Mouse (Mus musculus) heart, postnatal 0 days (tissue): ENCODE measurements at regions not wholly inside any gene's neighbourhood (a gene's known extent, or its start where the extent isn't known, plus 50 kb on each side); places are given as distances from the start of the nearest gene placed in this dataset.

Experiments
- CTCF ChIP-seq: IDR thresholded peaks from 2 replicates; pipeline ENCODE4 v1.5.1; 2016; ENCODE audit warnings: antibody characterized with exemption, control low read depth, low read depth
- EP300 ChIP-seq: IDR thresholded peaks from 2 replicates; pipeline ENCODE4 v1.6.1; 2016; ENCODE audit warnings: antibody characterized with exemption, low read depth

- TF ChIP-seq EP300: no peak
- TF ChIP-seq CTCF: no peak
Measured at GRCm38 (mm10) chr3:101670561-101671001, 66.1 kb upstream of the Atp1a1 start.
